Mouse (Mus musculus) 416B (cell line): ENCODE data around the gene Gm15217.

Experiments
- DNase-seq: peaks from one replicate; pipeline ENCODE4 v3.0.0; 2011; ENCODE audit warnings: low read depth

Gm15217 gene

DNA sequence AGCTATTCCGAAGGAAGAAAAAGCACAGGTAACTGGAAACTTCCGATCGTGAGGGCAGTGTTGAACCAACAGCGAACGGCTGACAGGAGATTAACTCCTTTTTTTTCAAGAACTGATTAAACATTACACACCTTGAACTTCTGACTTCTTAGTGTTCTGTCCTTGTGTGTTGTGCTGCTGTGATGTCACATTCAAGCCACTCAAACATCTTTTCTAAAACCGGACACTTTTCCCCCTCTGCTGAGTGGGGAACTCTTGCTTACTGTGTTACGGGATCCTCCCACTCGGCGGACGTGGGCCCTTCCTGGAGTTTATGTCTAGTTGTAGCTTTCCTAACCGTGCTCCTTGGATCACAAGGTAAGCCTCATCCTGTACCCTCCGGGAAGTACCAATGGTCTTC lies at the start of gene Gm15217:
TSS of gene Gm15217 (plus strand) at position 130 of the 400 bp plus-strand sequence.
- DNase-seq, result no peak

DNA sequence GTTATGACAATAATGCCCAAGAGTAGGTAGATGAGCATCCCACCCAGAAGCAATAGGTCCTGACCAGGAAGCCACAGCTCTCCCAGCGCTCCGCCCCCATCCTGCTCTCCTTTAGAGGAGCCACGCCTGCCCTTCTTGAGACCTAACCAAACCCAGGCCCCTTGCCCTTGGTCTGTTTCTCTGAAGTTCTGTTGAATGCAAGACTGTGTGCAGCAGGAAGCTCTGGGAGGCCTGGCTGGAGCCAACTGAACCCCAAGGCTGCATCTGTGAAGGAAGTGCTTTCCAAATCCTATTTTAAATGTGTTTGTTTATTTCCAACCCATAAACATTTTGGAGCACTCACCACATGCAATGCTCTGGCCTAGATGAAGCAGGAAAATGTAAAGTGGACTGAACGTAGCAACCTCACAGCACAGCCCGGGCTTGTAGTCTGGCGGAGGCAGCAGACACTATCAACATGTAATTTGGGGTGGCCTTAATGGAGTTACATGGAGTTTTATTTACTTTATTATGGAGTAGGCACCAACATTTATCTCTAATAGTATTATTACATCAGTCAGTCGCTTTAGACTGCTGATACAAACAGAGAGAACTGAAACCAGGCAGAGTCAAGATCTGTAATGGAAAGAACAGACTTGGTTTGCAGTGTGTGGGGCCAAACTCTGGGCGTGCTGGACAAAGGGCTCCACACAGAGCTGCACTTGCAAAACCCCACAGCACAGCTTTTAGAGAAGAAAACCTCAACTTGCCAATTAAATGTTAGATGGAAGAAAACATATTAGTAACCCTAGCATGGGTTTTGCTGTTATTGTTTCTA lies 45.6 kb upstream of the Gm15217 start:
- DNase-seq, result no peak

DNA sequence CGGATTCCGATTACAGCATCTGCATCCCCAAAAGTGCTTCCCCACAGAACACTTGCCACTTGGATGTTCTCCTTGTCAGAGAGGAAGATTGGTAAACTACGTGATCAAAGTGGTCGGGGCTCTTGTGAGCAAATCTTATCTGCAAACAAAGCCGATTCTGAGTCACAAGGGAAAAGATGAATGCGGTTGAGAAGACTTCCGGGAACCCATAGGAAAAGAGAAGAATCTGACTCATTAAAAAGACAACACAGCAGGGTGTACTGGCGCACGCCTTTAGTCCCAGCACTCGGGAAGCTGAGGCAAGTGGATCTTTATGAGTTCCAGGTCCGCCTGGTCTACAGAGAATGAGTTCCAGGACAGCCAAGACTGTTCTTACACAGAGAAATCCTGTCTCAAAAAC lies 40.4 kb upstream of the Gm15217 start:
- no peak for DNase-seq

DNA sequence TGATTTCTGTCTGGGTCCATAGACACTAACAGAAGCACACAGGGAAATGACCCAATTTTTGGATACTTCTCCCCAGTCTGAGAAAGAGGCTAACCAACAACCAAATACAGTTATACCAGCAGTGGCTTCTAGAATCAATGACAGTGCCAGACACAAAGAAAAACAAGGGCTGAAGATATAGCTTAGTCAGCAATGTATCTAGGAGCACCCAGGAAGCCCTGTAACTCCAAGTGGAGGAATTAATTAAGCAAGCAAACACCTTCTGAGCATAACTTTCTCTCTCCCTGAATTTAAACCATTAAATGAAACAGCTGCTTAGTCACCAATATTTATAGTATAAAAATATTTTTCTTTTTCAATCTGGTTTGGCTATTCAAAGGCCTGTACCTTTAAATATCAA lies 34.5 kb upstream of the Gm15217 start:
- DNase-seq, result no peak

DNA sequence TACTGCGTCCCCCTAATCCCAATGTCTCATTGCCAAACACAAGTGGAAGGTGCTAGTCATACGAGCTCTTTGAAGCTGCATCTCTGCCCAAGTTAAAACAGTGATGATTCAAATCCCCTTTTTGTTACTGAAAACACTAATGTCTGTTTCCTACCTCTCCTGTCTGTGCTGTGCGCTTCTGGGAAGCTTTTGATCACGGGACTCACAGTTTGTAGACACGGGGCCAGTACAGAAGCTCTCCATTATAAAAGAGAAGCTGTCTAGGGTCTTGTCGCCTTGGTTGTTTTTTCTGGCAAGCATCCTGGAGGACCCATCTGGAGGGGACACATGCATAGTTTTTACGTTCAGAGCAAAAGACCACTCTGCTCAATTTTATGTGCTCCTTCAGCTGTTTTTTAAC lies 21.9 kb upstream of the Gm15217 start:
- DNase-seq, result no peak

DNA sequence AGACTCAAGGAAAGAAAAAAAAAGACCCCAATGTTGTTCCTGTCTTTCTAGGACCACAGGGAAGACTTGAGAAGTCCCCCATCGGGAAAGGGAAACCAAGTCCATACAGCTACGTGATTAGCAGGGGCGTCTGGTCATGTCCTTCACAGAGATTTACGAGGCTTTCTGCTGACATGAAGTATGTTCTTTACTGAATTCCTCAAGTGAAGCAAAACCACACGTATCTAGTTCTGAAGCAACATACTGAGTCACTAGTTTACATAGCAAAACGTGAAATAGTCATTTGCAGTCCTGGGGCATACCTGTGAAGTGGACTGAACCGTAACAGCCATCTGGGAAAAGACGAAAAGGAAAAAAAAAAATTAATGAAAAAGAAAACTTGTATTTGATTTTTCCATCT lies 21.5 kb upstream of the Gm15217 start:
- DNase-seq, result no peak

DNA sequence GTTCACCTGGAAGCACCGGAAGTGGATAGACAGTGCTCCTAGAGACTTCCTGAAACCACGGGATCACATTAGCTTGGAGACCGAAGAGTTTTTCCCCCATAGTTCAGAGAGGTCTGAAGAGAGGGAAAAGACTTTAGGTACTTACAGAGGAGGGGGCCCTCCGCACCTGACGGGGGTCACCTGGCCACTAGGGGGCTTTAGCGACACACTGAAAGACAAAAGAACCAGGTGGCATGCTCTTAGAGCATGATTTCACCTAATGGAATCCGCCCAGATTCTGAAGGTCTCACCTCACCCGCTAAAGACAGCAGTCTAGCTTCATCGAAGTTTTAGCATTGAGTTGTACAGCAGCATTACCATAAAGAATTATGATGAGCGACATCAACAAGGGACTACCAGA lies 16.0 kb upstream of the Gm15217 start:
- DNase-seq, result no peak

DNA sequence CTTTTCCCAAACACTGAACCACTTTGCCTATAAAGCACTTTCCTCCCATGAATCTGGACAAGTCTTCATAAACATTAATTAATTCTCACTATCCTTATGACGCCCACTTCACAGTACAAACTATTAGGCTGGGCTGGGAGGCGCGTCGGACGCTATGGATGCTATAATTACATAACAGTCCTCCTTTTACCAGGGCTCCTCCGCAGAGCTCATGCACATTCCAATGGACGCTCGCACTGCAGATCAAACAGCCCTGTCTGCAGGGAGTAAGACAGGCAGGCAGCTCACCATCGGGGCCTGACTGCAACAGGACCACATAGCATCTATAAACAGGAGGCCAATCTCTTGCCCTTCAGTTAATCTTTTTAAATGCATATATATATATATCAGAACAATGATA lies 6.8 kb upstream of the Gm15217 start:
- no peak for DNase-seq

DNA sequence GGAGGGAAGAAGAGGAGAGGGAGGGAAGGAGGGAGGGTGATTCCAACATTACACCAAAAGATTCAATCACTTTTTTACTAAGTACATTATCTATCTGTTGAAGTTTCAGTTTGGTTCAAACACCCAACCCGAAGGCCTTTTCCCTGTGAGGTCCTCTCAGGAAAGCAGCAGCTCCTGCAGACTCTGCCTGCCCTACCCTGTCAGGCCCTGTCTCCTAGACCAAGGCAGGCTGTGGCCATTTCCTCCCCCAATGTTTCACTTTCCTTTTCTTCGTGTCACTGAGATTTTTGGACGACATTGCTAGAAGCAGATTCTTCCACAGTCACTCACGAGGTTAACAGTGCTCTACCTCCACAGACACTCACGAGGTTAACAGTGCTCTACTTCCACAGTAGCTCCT lies 3.4 kb upstream of the Gm15217 start:
- DNase-seq, result no peak

DNA sequence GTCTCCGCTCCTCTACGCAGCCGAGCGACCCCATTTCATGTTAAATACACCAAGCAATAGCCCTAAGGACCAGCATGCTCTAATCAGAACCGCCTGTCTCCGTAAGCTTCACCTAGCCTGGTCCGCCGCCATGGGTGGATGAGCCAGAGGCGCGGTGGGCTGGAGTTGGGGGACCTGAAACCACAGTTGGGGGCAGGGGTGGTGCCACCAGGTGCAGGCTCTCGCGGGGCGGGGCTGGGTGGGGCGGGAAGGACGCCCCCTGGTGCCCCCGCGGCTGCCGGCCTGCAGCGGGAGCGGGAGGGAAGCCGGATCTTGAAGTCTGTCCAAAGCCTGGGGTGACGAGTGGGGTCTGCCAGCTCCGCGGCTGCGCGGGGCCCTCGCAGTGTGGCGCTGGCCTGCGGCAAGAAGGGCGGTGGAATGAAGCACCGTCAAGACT lies 1.1 kb downstream of the Gm15217 start:
- no peak for DNase-seq

DNA sequence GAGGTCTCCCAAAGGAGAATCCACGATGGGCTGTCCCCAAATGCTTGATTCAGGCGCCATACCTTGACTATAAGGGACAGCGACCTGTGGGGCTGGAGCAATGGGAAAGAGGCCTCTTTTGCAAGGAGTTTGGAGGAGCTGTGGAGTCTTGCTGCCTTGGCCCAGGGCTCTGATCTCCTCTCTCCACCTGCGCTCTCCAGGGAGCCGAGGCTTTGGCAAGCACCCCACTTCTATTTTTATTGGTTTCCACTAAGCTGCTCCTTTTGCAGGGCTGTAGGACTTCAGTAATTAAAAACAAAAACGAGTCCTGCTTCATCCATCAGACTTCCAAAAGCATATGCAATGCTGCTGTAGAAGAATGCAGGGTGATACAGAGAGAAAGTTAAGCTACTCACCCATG lies 2.2 kb downstream of the Gm15217 start:
- no peak for DNase-seq

DNA sequence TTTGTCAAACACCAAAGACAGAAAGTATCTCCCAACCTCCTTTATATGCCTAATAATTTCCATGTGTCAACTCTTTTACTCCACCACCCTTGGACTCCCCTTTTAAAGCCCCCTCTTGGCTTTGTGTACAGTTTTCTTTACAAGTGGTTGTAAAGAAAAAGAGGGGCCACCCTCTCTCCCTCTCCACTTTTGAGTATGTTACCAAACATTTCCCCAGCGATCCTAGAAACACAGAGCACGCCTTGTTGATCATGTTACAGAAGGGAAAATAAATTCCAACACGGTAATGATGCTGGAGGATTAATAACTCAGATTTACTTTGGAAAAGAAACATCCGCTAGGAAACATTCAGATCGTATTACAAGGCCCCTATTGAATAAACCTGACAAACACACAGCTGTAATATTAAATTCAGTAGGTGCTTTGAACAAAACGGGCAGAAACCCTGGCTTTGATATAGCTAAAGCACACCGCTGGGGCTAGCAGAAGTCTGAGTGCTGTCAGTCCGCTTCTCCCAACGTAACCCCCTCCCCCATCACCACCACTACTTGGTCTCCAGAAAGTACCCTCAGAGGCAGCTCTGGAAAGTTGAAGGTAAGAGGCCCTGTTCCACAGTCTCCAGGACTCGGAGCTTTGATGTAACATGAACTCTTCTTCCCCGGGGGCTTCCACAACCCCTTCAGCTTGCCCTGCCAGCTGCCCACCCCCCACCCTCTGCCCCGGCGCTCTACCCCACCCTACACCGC lies 5.9 kb downstream of the Gm15217 start:
- no peak for DNase-seq

DNA sequence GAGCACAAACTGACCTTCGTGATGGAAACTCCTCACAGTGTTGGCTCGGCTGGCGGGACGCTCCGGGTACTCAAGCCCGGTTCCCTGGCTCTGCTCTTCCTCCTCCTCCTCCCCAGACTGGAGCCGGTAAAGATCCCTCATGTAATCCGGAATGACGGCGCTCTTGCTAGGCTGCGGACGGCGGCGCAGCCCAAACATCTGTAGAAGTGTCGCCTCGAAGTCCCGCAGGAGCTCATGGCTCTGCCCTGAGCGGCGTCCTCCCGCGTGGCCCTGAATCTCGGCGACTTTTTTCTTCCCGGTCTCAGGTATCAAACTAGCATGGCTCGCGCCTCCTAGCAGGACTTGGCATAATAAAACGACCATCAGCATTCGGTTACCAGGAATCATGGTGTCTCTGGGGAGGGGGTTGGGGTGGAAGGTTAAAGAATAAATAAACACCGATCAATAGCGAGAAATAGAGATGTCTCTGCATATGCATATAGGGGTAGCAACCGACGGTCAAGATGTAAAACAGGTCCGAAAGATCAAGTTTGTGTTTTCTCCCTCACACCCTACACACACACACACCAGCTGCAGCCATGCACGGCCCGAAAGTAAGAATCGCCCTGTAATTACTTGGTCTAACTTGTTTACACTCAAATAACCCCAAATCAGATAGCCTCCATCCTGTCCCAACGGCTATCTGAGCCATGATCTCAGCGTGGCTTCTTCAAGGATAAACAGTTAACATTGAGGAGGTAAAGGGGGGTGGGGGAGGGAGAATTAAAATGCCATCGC lies 6.7 kb downstream of the Gm15217 start:
- DNase-seq, result no peak

DNA sequence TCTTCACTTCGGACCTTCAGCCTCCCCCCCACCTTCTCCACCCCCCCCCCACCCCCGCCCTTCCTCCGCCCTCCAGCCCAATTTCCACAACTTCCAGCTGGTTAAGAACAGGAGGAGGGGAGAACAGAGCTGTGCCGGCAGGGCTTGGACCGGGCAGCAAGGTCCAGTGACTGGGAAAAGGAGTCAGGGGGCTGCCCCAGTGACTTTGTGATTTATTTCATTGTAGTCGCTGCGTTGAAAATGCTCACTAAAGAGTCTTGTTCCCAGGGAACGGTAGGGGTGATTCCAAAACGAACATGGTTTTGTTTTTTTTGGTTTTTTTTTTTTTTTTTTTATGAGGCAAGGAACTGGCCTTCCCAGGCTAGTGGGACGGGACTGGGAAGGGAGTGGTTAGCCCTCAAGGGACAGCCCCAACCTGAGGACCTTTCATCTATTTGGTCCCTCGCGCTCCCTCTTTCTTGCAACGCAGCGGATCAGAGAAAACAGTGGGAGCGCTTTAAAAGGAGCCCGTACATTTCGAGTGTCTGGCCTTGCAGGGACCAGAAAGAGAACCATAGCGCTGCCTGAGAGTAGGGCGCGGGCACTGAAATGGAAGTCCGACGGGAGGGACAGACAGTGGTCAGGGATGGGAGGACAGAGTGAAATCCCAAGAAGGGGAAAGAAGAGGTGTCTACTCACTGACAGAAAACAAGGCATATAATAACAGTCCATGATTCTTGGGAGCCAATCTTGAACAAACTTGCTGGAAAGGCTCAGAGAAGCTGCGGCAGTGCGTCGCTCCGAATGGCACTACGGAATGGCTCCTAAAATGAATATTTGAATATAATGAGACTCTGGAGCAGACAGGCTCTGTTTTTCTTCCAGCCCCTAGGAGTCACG lies 7.5 kb downstream of the Gm15217 start:
- DNase-seq, result no peak

DNA sequence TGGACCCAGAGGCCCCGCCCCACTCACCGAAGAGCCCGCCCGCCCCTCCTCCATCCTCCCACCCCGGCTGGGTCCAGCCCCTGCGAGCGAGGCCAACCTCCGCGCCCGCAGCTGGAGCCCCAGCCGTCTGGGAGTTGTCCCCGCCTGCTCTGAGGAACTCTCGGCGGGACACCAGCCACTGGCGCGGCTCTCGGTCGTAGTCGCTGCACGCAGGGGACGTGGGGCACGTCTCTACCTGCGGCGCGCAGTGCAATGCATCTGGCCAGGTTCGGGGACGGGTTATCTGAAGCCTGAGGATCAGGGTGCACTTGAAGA lies 8.1 kb downstream of the Gm15217 start:
- no peak for DNase-seq

DNA sequence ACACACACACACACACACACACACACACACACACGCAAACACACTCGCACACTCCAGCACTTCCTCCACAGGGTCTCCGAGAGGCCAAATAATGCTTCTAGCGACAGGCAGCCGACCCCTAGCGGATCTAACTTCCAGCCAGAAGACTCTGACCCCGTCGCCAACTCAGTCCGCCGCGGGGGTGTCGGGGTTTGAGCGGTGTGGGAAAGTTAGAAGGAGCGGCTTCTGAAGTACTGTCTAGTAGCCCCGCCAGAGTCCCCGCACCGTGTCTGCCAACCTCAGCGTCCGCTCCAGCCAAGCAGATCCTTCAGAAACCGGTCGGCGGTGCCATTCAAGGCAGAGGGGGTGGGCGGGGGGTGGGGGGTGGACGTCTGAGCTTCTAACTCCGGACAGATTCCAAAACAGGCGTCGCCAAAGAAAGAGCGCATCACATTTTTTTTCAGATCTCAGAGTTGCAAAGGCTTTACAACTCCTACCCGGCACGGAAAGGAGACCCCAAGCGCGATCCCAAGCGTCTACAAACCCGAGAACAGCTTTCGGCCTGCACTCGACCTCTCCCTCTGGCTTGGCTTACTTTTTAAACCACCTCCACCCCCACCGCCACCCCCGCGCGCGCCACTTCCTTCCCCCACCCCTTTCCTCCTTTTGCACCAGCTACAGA lies 8.7 kb downstream of the Gm15217 start:
- no peak for DNase-seq

DNA sequence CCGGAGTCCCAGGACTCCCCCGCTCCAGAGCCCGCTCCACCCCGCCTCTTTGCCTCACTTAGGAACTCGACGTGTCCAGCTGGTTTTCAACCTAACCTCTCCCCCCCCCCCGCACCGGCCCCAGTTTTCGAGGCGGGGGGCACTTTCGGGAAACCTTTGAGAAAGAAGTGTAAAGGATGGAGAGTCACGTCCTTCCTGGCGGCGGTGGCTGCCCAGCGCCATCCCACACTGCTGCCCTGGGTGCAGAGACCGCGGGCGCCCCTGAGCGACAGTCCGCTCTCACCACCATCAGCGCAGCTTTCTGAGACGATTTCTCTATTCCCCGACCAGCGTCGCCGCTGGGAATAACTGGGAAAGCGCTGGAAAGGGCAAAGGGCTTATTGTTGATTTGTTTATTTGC lies 9.4 kb downstream of the Gm15217 start:
- no peak for DNase-seq

DNA sequence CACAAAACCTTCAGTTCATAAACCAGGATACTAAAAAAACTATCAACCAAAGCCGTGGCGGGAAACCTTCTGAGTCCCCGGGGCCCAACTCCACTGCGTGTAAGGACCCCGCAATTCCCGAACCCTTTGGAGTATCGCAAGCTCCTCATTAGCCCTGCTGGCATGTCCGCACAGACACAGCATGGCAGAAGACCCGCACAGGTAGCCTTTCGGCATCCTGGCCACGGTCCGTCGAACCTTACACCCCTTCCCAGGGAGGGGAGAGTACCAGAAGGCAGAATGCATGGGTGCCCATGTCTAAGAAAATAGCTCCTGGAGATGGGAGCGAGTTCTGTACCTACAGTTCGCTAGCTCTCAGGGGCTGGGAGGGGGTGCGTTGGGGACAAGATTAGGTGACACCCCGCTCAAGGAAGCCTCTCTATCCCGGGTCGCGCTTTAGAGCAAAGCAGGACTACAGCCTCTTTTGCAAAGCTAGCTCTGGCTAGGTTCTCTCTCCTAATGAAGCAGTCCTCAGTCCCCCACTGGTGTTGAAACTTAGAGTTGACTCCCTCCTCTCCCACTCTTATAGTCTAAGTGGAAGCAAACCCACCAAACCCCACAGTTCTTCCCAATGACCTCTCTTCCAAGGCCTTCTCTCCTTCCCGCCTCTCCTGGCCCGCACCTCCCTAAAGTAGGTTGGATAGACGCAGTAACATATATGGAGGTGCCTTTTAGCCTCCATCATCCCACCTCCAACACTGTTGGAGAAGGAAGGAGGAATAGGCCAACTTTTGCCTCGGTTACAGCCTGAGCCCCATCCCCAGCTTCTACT lies 10.4 kb downstream of the Gm15217 start:
- no peak for DNase-seq

DNA sequence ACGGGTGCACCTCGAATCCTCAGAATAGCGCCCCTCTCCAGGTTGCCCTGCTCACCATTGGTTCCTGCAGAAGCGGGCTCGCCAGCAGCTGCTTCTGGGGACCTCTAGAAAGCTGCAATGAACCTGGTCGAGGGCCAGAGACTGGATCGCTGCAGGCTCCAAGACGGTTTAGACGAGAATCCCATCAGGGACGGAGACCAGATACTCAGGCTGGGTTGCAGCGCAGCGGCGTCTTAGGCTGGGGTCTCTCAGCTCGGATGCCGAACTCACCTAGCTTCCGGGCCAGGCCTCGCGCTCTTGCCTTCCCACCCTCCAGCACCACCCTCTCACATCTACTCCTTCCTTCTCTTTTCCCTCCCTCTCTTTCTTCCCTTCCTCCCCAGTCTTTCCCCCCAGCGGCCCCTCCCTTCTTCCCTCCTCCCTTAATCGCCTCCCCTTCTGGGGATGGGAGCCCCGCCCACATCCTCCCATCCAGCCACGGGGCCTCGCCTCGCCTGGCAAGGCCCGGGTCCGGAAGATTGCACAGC lies 11.1 kb downstream of the Gm15217 start, which contains the start of gene Bmp4:
TSS of gene Bmp4 (minus strand) at position 421 of the 527 bp plus-strand sequence.
- DNase-seq, result no peak

DNA sequence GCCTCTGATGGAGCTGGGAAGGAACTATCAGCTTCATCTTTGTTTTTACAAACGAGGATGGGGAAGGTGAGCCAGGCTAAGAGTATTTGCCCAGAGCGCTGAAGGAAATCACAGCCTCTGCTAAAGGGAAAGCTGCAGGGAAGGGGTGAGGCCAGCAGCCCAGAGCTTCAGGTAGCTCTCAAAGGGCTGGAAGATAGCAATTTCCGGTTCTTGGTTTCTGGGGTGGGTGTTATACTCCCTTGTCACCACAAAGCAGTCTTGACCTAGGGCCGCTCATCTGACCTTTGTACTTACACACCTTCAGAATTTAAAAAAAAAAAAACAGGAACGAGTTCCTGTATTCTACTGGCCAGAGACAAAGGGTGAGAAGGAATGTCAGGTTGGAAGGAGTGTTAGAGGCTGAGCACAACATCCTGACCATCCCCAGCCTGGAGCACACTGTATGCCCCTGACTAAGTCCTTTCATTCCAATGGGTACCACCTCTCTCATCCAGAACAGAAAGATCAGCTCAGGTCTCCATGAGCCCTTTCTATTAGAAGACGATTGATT lies 12.5 kb downstream of the Gm15217 start:
- DNase-seq, result no peak
